ENCODE assay signal across 9 mouse cellular contexts in genomic region chr7:17060782-17061605, GRCm38 (mm10). TPM values are rescaled to one million over a fixed set of nuclear protein-coding genes. Genes with fewer than 3 reads are reported as not detected.
DNase-seq lines count a peak whose midpoint lies in the region; ATAC-seq lines count a peak whose summit lies in the region.
"Had no signal": no experiment of that assay in that cellular context is flagged by ENCODE, and none has a peak within 500 bp of the region (broad histone marks: within the 10 kb centered on the region; RNA-seq: fewer than 3 reads in every experiment).

No protein-coding gene starts in this region.

- DNase-seq in right cerebral cortex, postnatal 10 days (ENCODE audit: low spot score in 2 of 2): peak; percentile 57 to 68
- DNase-seq in right cerebral cortex, adult 2 months (ENCODE audit: low spot score in 2 of 2): no peak
- DNase-seq in cerebellum, postnatal 36 days: peak; percentile 41 to 42
- peak; percentile 44 for DNase-seq in kidney, postnatal 14 days
- DNase-seq in lung, postnatal 36 days: peak; percentile 80
- peak; percentile 23 for DNase-seq in urinary bladder, postnatal 25 days (ENCODE audit: low spot score)
- no peak for DNase-seq in T-cell, adult 2 months (ENCODE audit: low spot score)

- ATAC-seq in heart, embryonic 12.5 days (ENCODE audit: insufficient number of reproducible peaks, low FRiP score): no peak

- peak overlapping the region; percentile 66 for H3K4me3 ChIP-seq in heart, embryonic 12.5 days

- H3K9me3 ChIP-seq in heart, embryonic 12.5 days (replicated peaks): no peaks in the 10 kb centered on the region

- peak overlapping the region; percentile 90 for H3K9ac ChIP-seq in heart, embryonic 12.5 days

- H3K4me1 ChIP-seq in heart, embryonic 12.5 days (replicated peaks): peaks cover 59% of the 10 kb centered on the region

- no peaks in the 10 kb centered on the region for H3K36me3 ChIP-seq in heart, embryonic 12.5 days

- peak overlapping the region; percentile 78 for H3K4me2 ChIP-seq in heart, embryonic 12.5 days

- peak overlapping the region; percentile 99 for H3K27ac ChIP-seq in heart, embryonic 12.5 days (ENCODE audit: poor library complexity, severe bottlenecking)
- H3K27ac ChIP-seq: macrophage had no signal

- H3K27me3 ChIP-seq in heart, embryonic 12.5 days (replicated peaks): no peaks in the 10 kb centered on the region

- WGBS in heart, embryonic 12.5 days: 73% methylated on average over 21 of the region's 22 CpGs

RNA-seq across cellular contexts. Expression of gene Hif3a, which starts 1.2 kb away (rescaled TPM):
- polyA plus RNA-seq in heart, embryonic 12.5 days (2016; fragmentation: Nextera tagmentation; extraction: Ambion mirVana): 36.8 and 38.2 TPM in 2 replicates
- polyA plus RNA-seq: macrophage had no signal

RNA-seq across cellular contexts. Expression of gene Psg16, which starts 12.8 kb away (rescaled TPM):
- 0.06 and 0.14 TPM in 2 replicates for polyA plus RNA-seq in heart, embryonic 12.5 days (2016; fragmentation: Nextera tagmentation; extraction: Ambion mirVana)
- polyA plus RNA-seq: macrophage had no signal

RNA-seq across cellular contexts. Expression of gene Ppp5c, which starts 33.3 kb away (rescaled TPM):
- 87.3 and 91.9 TPM in 2 replicates for polyA plus RNA-seq in heart, embryonic 12.5 days (2016; fragmentation: Nextera tagmentation; extraction: Ambion mirVana)

Comparison
In these comparisons a context has a peak if more than half of its experiments do, and no peak if none do; other contexts are left out.
1. DNase-seq: peak in right cerebral cortex, postnatal 10 days (2 of 2), cerebellum, postnatal 36 days (2 of 2), kidney, postnatal 14 days (single experiment), lung, postnatal 36 days (single experiment) and urinary bladder, postnatal 25 days (single experiment); none in right cerebral cortex, adult 2 months (0 of 2) and T-cell, adult 2 months (single experiment).